In the genomic region with DNA sequence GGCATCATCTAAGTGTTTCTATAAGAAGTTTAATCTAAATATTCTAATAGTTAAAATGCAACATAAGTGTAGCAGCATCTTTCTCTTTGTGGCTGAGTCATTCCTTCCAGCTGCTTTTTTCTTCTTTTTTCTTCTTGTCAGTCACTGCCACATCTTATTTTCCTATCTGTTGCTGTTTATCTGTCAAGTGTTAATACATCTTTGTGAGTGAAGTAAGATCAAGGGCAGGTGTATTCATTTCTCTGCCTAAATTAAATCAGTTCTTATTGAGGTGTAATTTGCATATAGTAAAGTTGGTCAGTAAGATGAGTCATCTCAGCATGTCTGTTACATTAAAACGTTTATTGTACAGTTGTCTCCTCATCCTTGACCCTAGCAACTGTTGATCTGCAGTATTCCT, we compare ENCODE assay signal across 24 mouse cellular contexts.
"Had no signal": no experiment of that assay in that cellular context is flagged by ENCODE, and none has a peak within 500 bp of the region (broad histone marks: within the 10 kb centered on the region; RNA-seq: fewer than 3 reads in every experiment).

No protein-coding gene starts in this region.

- ATAC-seq: hindbrain, embryonic 16.5 days; intestine, embryonic 15.5 days; intestine, postnatal 0 days had no signal

- H3K4me1 ChIP-seq: hindbrain, embryonic 12.5 days; intestine, embryonic 15.5 days; limb, embryonic 10.5 days; limb, embryonic 12.5 days had no signal

- DNase-seq: gastrocnemius, postnatal 14 days; gastrocnemius, postnatal 36 days; heart, adult 18-20 months; heart, postnatal 10 days; heart, postnatal 4 days; kidney, adult 18-20 months; kidney, adult 8-10 months; kidney, postnatal 10 days; kidney, postnatal 25 days; kidney, postnatal 4 days; liver had no signal

- H3K9me3 ChIP-seq: heart, embryonic 10.5 days; intestine, embryonic 15.5 days; limb, embryonic 10.5 days had no signal

- H3K4me3 ChIP-seq: heart, embryonic 10.5 days; heart, embryonic 12.5 days; hindbrain, embryonic 10.5 days; hindbrain, embryonic 12.5 days; intestine, embryonic 15.5 days; layer of hippocampus, adult 2 months; limb, embryonic 10.5 days; limb, embryonic 12.5 days had no signal

- H3K4me2 ChIP-seq: heart, embryonic 12.5 days; hindbrain, embryonic 12.5 days; hindbrain, embryonic 14.5 days; intestine, embryonic 15.5 days; limb, embryonic 12.5 days; liver, embryonic 11.5 days had no signal

- H3K9ac ChIP-seq: heart, embryonic 12.5 days; hindbrain, embryonic 12.5 days; hindbrain, embryonic 14.5 days; intestine, embryonic 15.5 days; limb, embryonic 12.5 days; liver, embryonic 14.5 days had no signal

- H3K36me3 ChIP-seq: intestine, embryonic 15.5 days; limb, embryonic 12.5 days had no signal

- H3K27me3 ChIP-seq: heart, embryonic 12.5 days; hindbrain, embryonic 12.5 days; intestine, embryonic 15.5 days; limb, embryonic 12.5 days had no signal

- H3K27ac ChIP-seq: heart, embryonic 10.5 days; hindbrain, embryonic 10.5 days; hindbrain, embryonic 12.5 days; hindbrain, embryonic 14.5 days; intestine, embryonic 15.5 days; layer of hippocampus, adult 2 months; limb, embryonic 10.5 days; limb, embryonic 12.5 days; liver, embryonic 14.5 days had no signal
